Mouse (Mus musculus): ENCODE measurements at regions not wholly inside any gene's neighbourhood (a gene's known extent, or its start where the extent isn't known, plus 50 kb on each side); places are given as distances from the start of the nearest gene placed in this dataset.
A peak's percentile ranks its signal among the peaks of the same experiment; 100 is the strongest.
"Not testable (repeated sequence)": the region's sequence is repeated elsewhere in the genome, so short reads cannot be mapped to it uniquely, and the experiment has no call there.

- no peak overlapping the region for H3K27ac ChIP-seq (ENCODE audit: low read depth, low read length)
- peaks cover 9% of the 10 kb centered on the region for H3K4me1 ChIP-seq (ENCODE audit: control insufficient read depth, insufficient read depth, low read length)
- H3K9me3 ChIP-seq (ENCODE audit: control insufficient read depth, low read length) = no peaks in the 10 kb centered on the region
- H3K36me3 ChIP-seq (ENCODE audit: control insufficient read depth, insufficient read depth, low read length) = no peaks in the 10 kb centered on the region
- no peak overlapping the region for H3K4me2 ChIP-seq
- DNase-seq (ENCODE audit: low spot score, missing footprints) (peak; percentile 78), ATAC-seq (ENCODE audit: low FRiP score) (no peak)
- H3K4me3 ChIP-seq (ENCODE audit: low read depth, low read length) = no peak overlapping the region
- WGBS = 5% methylated on average over 8 of the region's 8 CpGs
- H3K9ac ChIP-seq (ENCODE audit: low read length) = no peak overlapping the region
- no peaks in the 10 kb centered on the region for H3K27me3 ChIP-seq (ENCODE audit: control insufficient read depth, insufficient read depth, low read length)
Observed at GRCm38 (mm10) chr2:171985813-171986572, 57.3 kb downstream of the Cbln4 start.

GRCm38 (mm10) chr2:171969311-171969905 is 73.9 kb downstream of the Cbln4 start:
- no peak for ATAC-seq (ENCODE audit: low FRiP score)
- Histone ChIP-seq H3K4me1 (ENCODE audit: control insufficient read depth, insufficient read depth, low read length) (no peaks in the 10 kb centered on the region), H3K4me3 (ENCODE audit: low read depth, low read length) (no peak overlapping the region), H3K27me3 (ENCODE audit: control insufficient read depth, insufficient read depth, low read length) (no peaks in the 10 kb centered on the region), H3K9ac (ENCODE audit: low read length) (no peak overlapping the region), H3K27ac (ENCODE audit: low read depth, low read length) (no peak overlapping the region), H3K36me3 (ENCODE audit: control insufficient read depth, insufficient read depth, low read length) (no peaks in the 10 kb centered on the region), H3K4me2 (no peak overlapping the region), H3K9me3 (ENCODE audit: control insufficient read depth, low read length) (no peaks in the 10 kb centered on the region)
- 79% methylated on average over 11 of the region's 13 CpGs for WGBS
- no peak for DNase-seq (ENCODE audit: low spot score, missing footprints)

- DNase-seq (ENCODE audit: low spot score, missing footprints) = no peak
- H3K27ac ChIP-seq (ENCODE audit: low read depth, low read length) = no peak overlapping the region
- H3K4me3 ChIP-seq (ENCODE audit: low read depth, low read length) = no peak overlapping the region
- H3K4me2 ChIP-seq = no peak overlapping the region
- no peaks in the 10 kb centered on the region for H3K9me3 ChIP-seq (ENCODE audit: control insufficient read depth, low read length)
- no peaks in the 10 kb centered on the region for H3K4me1 ChIP-seq (ENCODE audit: control insufficient read depth, insufficient read depth, low read length)
- H3K9ac ChIP-seq (ENCODE audit: low read length) = no peak overlapping the region
- H3K27me3 ChIP-seq (ENCODE audit: control insufficient read depth, insufficient read depth, low read length) = no peaks in the 10 kb centered on the region
- WGBS = 88% methylated on average over 7 of the region's 7 CpGs
- H3K36me3 ChIP-seq (ENCODE audit: control insufficient read depth, insufficient read depth, low read length) = no peaks in the 10 kb centered on the region
- no peak for ATAC-seq (ENCODE audit: low FRiP score)
Observed at GRCm38 (mm10) chr2:171946569-171947250, 96.6 kb downstream of the Cbln4 start.

- Histone ChIP-seq H3K9ac (ENCODE audit: low read length) (no peak overlapping the region), H3K4me3 (ENCODE audit: low read depth, low read length) (no peak overlapping the region), H3K9me3 (ENCODE audit: control insufficient read depth, low read length) (no peaks in the 10 kb centered on the region), H3K27me3 (ENCODE audit: control insufficient read depth, insufficient read depth, low read length) (no peaks in the 10 kb centered on the region), H3K36me3 (ENCODE audit: control insufficient read depth, insufficient read depth, low read length) (no peaks in the 10 kb centered on the region), H3K4me2 (no peak overlapping the region), H3K27ac (ENCODE audit: low read depth, low read length) (no peak overlapping the region), H3K4me1 (ENCODE audit: control insufficient read depth, insufficient read depth, low read length) (no peaks in the 10 kb centered on the region)
- WGBS = 86% methylated on average over 9 of the region's 9 CpGs
- ATAC-seq (ENCODE audit: low FRiP score) (no peak), DNase-seq (ENCODE audit: low spot score, missing footprints) (no peak)
Observed at GRCm38 (mm10) chr2:171942671-171943070, 100.6 kb downstream of the Cbln4 start.

- H3K4me1 ChIP-seq (ENCODE audit: control insufficient read depth, insufficient read depth, low read length) = no peaks in the 10 kb centered on the region
- no peaks in the 10 kb centered on the region for H3K36me3 ChIP-seq (ENCODE audit: control insufficient read depth, insufficient read depth, low read length)
- no peak overlapping the region for H3K4me2 ChIP-seq
- H3K27me3 ChIP-seq (ENCODE audit: control insufficient read depth, insufficient read depth, low read length) = no peaks in the 10 kb centered on the region
- no peak overlapping the region for H3K9ac ChIP-seq (ENCODE audit: low read length)
- no peak for DNase-seq (ENCODE audit: low spot score, missing footprints)
- H3K9me3 ChIP-seq (ENCODE audit: control insufficient read depth, low read length) = no peaks in the 10 kb centered on the region
- H3K27ac ChIP-seq (ENCODE audit: low read depth, low read length) = no peak overlapping the region
- no peak for ATAC-seq (ENCODE audit: low FRiP score)
- H3K4me3 ChIP-seq (ENCODE audit: low read depth, low read length) = no peak overlapping the region
- WGBS = 78% methylated on average over 13 of the region's 13 CpGs
Observed at GRCm38 (mm10) chr2:171935646-171936325, 107.5 kb downstream of the Cbln4 start.

- H3K27ac ChIP-seq (ENCODE audit: low read depth, low read length) = no peak overlapping the region
- DNase-seq (ENCODE audit: low spot score, missing footprints) = no peak
- no peaks in the 10 kb centered on the region for H3K4me1 ChIP-seq (ENCODE audit: control insufficient read depth, insufficient read depth, low read length)
- no peaks in the 10 kb centered on the region for H3K27me3 ChIP-seq (ENCODE audit: control insufficient read depth, insufficient read depth, low read length)
- no peak for ATAC-seq (ENCODE audit: low FRiP score)
- H3K4me3 ChIP-seq (ENCODE audit: low read depth, low read length) = no peak overlapping the region
- no peak overlapping the region for H3K9ac ChIP-seq (ENCODE audit: low read length)
- H3K4me2 ChIP-seq = no peak overlapping the region
- 88% methylated on average over 5 of the region's 5 CpGs for WGBS
- H3K9me3 ChIP-seq (ENCODE audit: control insufficient read depth, low read length) = no peaks in the 10 kb centered on the region; the same call in 1 of the 2 replicates
- H3K36me3 ChIP-seq (ENCODE audit: control insufficient read depth, insufficient read depth, low read length) = no peaks in the 10 kb centered on the region
Observed at GRCm38 (mm10) chr2:171920960-171921359, 122.3 kb downstream of the Cbln4 start.

GRCm38 (mm10) chr2:171887306-171887705 is 156.0 kb downstream of the Cbln4 start:
- H3K4me2 ChIP-seq = no peak overlapping the region
- H3K4me1 ChIP-seq (ENCODE audit: control insufficient read depth, insufficient read depth, low read length) = no peaks in the 10 kb centered on the region
- no peak for ATAC-seq (ENCODE audit: low FRiP score)
- H3K9me3 ChIP-seq (ENCODE audit: control insufficient read depth, low read length) = no peaks in the 10 kb centered on the region
- WGBS = 94% methylated on average over 3 of the region's 3 CpGs
- H3K36me3 ChIP-seq (ENCODE audit: control insufficient read depth, insufficient read depth, low read length) = no peaks in the 10 kb centered on the region
- H3K4me3 ChIP-seq (ENCODE audit: low read depth, low read length) = no peak overlapping the region
- H3K27ac ChIP-seq (ENCODE audit: low read depth, low read length) = no peak overlapping the region
- DNase-seq (ENCODE audit: low spot score, missing footprints) = no peak
- no peak overlapping the region for H3K9ac ChIP-seq (ENCODE audit: low read length)
- H3K27me3 ChIP-seq (ENCODE audit: control insufficient read depth, insufficient read depth, low read length) = no peaks in the 10 kb centered on the region

GRCm38 (mm10) chr2:171879238-171879960 is 163.9 kb downstream of the Cbln4 start:
- DNase-seq (ENCODE audit: low spot score, missing footprints); H3K9ac ChIP-seq (ENCODE audit: low read length); H3K4me1 ChIP-seq (ENCODE audit: control insufficient read depth, insufficient read depth, low read length); H3K9me3 ChIP-seq (ENCODE audit: control insufficient read depth, low read length); H3K36me3 ChIP-seq (ENCODE audit: control insufficient read depth, insufficient read depth, low read length); H3K27me3 ChIP-seq (ENCODE audit: control insufficient read depth, insufficient read depth, low read length); H3K4me2 ChIP-seq; ATAC-seq (ENCODE audit: low FRiP score); H3K27ac ChIP-seq (ENCODE audit: low read depth, low read length); H3K4me3 ChIP-seq (ENCODE audit: low read depth, low read length): not testable (repeated sequence)
- 73% methylated on average over 8 of the region's 8 CpGs for WGBS
